ENCODE assay signal across 18 mouse cellular contexts in the genomic region with DNA sequence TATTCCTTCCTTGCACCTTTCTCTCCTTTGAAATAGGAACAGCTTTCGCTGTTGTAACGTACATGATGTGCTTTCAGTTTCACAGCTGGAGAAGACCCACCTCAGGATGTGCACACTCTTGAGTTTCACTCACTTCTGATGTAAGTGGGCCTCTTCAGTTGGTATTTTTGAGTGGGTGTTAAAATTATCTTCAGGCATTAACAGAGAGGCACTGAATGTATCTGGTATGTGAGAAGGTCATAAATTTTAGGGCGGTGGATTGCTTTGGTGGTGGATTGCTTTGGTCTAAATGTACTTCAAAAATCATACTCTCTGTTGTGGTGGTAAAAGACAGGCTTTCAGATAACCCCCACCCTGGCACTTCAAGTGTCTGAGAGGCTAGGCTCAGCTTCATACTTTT. TPM values are rescaled to one million over a fixed set of nuclear protein-coding genes. Genes with fewer than 3 reads are reported as not detected.
DNase-seq lines count a peak whose midpoint lies in the region; ATAC-seq and TF ChIP-seq lines count a peak whose summit lies in the region.
"Had no signal": no experiment of that assay in that cellular context is flagged by ENCODE, and none has a peak within 500 bp of the region (broad histone marks: within the 10 kb centered on the region; RNA-seq: fewer than 3 reads in every experiment).

No protein-coding gene starts in this region.

- ATAC-seq in lung, postnatal 0 days: peak; percentile 28; the same call in 1 of the 2 replicates

- H3K9me3 ChIP-seq in lung, postnatal 0 days (ENCODE audit: low read length): no peaks in the 10 kb centered on the region
- H3K9me3 ChIP-seq in MEL (replicated peaks; ENCODE audit: insufficient read depth, low read length): no peaks in the 10 kb centered on the region
- H3K9me3 ChIP-seq: forebrain, embryonic 12.5 days; heart, embryonic 10.5 days; neural tube, embryonic 12.5 days had no signal

- no peaks in the 10 kb centered on the region for H3K36me3 ChIP-seq in lung, postnatal 0 days (ENCODE audit: insufficient read depth, low read length)
- H3K36me3 ChIP-seq in MEL (ENCODE audit: control insufficient read depth in 1 of 2, insufficient read depth in 2 of 2, low read length in 2 of 2): peaks cover 3 to 88% of the 10 kb centered on the region in 2 experiments
- H3K36me3 ChIP-seq in splenic B cell, adult 2 months (ENCODE audit: control insufficient read depth, insufficient read depth, low read length, poor library complexity, severe bottlenecking): no peaks in the 10 kb centered on the region
- H3K36me3 ChIP-seq: forebrain, embryonic 12.5 days; heart, embryonic 10.5 days; neural tube, embryonic 12.5 days had no signal

- TF ChIP-seq POLR2A in MEL (IDR thresholded peaks at IDR 0.05; ENCODE audit: control insufficient read depth in 1 of 2, insufficient read depth in 1 of 2, low read depth in 1 of 2, low read length in 2 of 2, poor library complexity in 1 of 2): no peak

- peaks cover 19% of the 10 kb centered on the region for H3K79me2 ChIP-seq in MEL (ENCODE audit: control insufficient read depth, insufficient read depth, low read length, poor library complexity)

- no peak for TF ChIP-seq RAD21 in MEL (IDR thresholded peaks at IDR 0.05; ENCODE audit: low read depth, low read length)

- H3K27ac ChIP-seq in lung, postnatal 0 days (ENCODE audit: low read length): no peak overlapping the region
- peak overlapping the region; percentile 55 for H3K27ac ChIP-seq in MEL (ENCODE audit: control insufficient read depth, low read depth, low read length)
- H3K27ac ChIP-seq: forebrain, embryonic 12.5 days; heart, embryonic 10.5 days; neural tube, embryonic 12.5 days had no signal

- no peaks in the 10 kb centered on the region for H3K27me3 ChIP-seq in lung, postnatal 0 days (replicated peaks; ENCODE audit: insufficient read depth, low read length)
- H3K27me3 ChIP-seq in MEL (ENCODE audit: control insufficient read depth in 1 of 2, insufficient read depth in 2 of 2, low read length in 2 of 2): no peaks in the 10 kb centered on the region
- no peaks in the 10 kb centered on the region for H3K27me3 ChIP-seq in splenic B cell, adult 2 months (ENCODE audit: control insufficient read depth, insufficient read depth, low read length, poor library complexity, severe bottlenecking)
- H3K27me3 ChIP-seq: forebrain, embryonic 12.5 days; neural tube, embryonic 12.5 days had no signal

- no peak overlapping the region for H3K4me3 ChIP-seq in lung, postnatal 0 days (ENCODE audit: low read depth, low read length)
- no peak overlapping the region for H3K4me3 ChIP-seq in MEL (ENCODE audit: control insufficient read depth in 1 of 2, insufficient read depth in 1 of 2, low read depth in 2 of 2, low read length in 2 of 2)
- H3K4me3 ChIP-seq: forebrain, embryonic 12.5 days; heart, embryonic 10.5 days; neural tube, embryonic 12.5 days had no signal

- no peak overlapping the region for H3K9ac ChIP-seq in lung, postnatal 0 days (replicated peaks; ENCODE audit: low read depth)
- peak overlapping the region; percentile 19 for H3K9ac ChIP-seq in MEL (ENCODE audit: control insufficient read depth, low read depth, low read length, poor library complexity, severe bottlenecking)
- H3K9ac ChIP-seq: forebrain, embryonic 12.5 days; neural tube, embryonic 12.5 days had no signal

- TF ChIP-seq CTCF in lung, postnatal 0 days (IDR thresholded peaks at IDR 0.05): no peak
- TF ChIP-seq CTCF in MEL (IDR thresholded peaks at IDR 0.05 in 2 of 3, conservative IDR thresholded peaks at IDR 0.05 in 1 of 3; ENCODE audit: control insufficient read depth in 1 of 3, insufficient read depth in 1 of 3, low read depth in 2 of 3, low read length in 3 of 3, poor library complexity in 1 of 3, severe bottlenecking in 1 of 3): no peak

- WGBS in lung, postnatal 0 days: 54% methylated on average over 3 of the region's 3 CpGs

- TF ChIP-seq EP300 in lung, postnatal 0 days (IDR thresholded peaks at IDR 0.05): no peak
- TF ChIP-seq EP300 in MEL (IDR thresholded peaks at IDR 0.05; ENCODE audit: low read depth in 1 of 2, low read length in 2 of 2): peak in 1 of 2 experiments; percentile 66; a peak in 2 of 4 replicates

- DNase-seq in lung, postnatal 0 days (ENCODE audit: low spot score): no peak
- no peak for DNase-seq in lung, postnatal 4 days
- DNase-seq in CD4-positive, CD25-positive, alpha-beta regulatory T cell, adult 2 months (ENCODE audit: low read depth, low spot score): peak; percentile 76
- DNase-seq in MEL (ENCODE audit: low read depth, low spot score): no peak
- peak; percentile 37 for DNase-seq in splenic B cell, adult 2 months (ENCODE audit: low read depth, low spot score)
- DNase-seq in right cerebral cortex, postnatal 14 days: no peak
- no peak for DNase-seq in retina, embryonic 14.5 days (ENCODE audit: low spot score)
- DNase-seq: adrenal gland, postnatal 25 days; cerebellum, adult 18-20 months; cerebellum, postnatal 36 days; gastrocnemius, postnatal 25 days; heart, postnatal 4 days; kidney, adult 9 months; kidney, postnatal 4 days; right cerebral cortex, postnatal 4 days had no signal

- H3K4me1 ChIP-seq in lung, postnatal 0 days (ENCODE audit: insufficient read depth, low read depth, low read length): 0 out of 2 replicates have a peak, but pooled peaks cover 4% of the 10 kb centered on the region
- H3K4me1 ChIP-seq in MEL (ENCODE audit: control insufficient read depth in 1 of 2, insufficient read depth in 2 of 2, low read length in 2 of 2): peaks cover 44 to 55% of the 10 kb centered on the region in 2 experiments
- H3K4me1 ChIP-seq: forebrain, embryonic 12.5 days; heart, embryonic 10.5 days; neural tube, embryonic 12.5 days had no signal

- no peak overlapping the region for H3K4me2 ChIP-seq in lung, postnatal 0 days (replicated peaks; ENCODE audit: low read depth, low read length)
- H3K4me2 ChIP-seq: forebrain, embryonic 12.5 days; neural tube, embryonic 12.5 days had no signal

TF ChIP-seq in MEL, 35 proteins besides CTCF, POLR2A, EP300 and RAD21:
- TF ChIP-seq BHLHE40 (IDR thresholded peaks at IDR 0.05; ENCODE audit: borderline replicate concordance, low read depth, low read length) (0 out of 2 replicates have a peak, but pooled peaks have one; percentile 14), SIN3A (IDR thresholded peaks at IDR 0.05; ENCODE audit: low read length) (peak; percentile 53; the same call in 1 of the 2 replicates), MAZ (IDR thresholded peaks at IDR 0.05; ENCODE audit: low read depth, low read length) (no peak), ZNF384 (IDR thresholded peaks at IDR 0.05; ENCODE audit: low read depth, low read length) (no peak), MAX (IDR thresholded peaks at IDR 0.05; ENCODE audit: low read length) (peak; percentile 28; the same call in 1 of the 2 replicates), USF1 (IDR thresholded peaks at IDR 0.05; ENCODE audit: low read depth, low read length) (no peak), CHD2 (IDR thresholded peaks at IDR 0.05; ENCODE audit: low read length) (no peak), HCFC1 (IDR thresholded peaks at IDR 0.05; ENCODE audit: low read depth, low read length) (0 out of 2 replicates have a peak, but pooled peaks have one; percentile 25)

RNA-seq across cellular contexts. Expression of gene Dpp4, which starts 17.2 kb away (rescaled TPM):
- polyA plus RNA-seq in lung, postnatal 0 days (2015; fragmentation: Nextera tagmentation; extraction: Ambion mirVana): 41.8 and 44.1 TPM in 2 replicates
- total RNA-seq in MEL (2012; rRNA removed): 40.4 and 46.7 TPM in 2 replicates
- polyA plus RNA-seq in MEL (2012; ENCODE audit: insufficient read depth in 1 of 2, insufficient read length in 2 of 2, low read depth in 1 of 2, low replicate concordance in 2 of 2, missing spikeins in 1 of 2): 10 to 100 TPM; 64.1 to 99.1 TPM

Comparison
In these comparisons a context has a peak if more than half of its experiments do, and no peak if none do; other contexts are left out.
1. DNase-seq: peak in CD4-positive, CD25-positive, alpha-beta regulatory T cell, adult 2 months (single experiment) and splenic B cell, adult 2 months (single experiment); none in lung, postnatal 0 days (single experiment), lung, postnatal 4 days (0 of 2), MEL (single experiment), right cerebral cortex, postnatal 14 days (single experiment) and retina, embryonic 14.5 days (single experiment).